In the genomic region with DNA sequence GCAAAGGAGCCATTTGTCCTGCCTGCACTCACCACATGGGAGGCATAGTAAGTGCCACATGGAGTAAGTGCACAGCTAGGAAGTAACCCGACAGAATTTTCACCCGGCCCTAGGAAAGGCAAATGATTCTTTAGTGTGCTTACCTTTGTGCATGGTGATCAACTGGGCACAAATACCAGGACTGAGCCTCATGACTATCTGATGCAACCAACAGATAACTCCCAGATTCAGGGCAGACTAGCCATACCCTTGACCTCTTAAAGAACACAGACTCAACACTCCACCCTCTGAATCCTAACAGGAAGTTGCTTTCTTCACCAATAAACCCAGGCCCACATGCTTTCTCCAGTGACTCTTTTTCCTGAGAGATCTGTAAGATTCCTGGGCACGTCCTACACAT, we compare ENCODE assay signal across 15 mouse cellular contexts. TPM values are rescaled to one million over a fixed set of nuclear protein-coding genes. Genes with fewer than 3 reads are reported as not detected.
DNase-seq lines count a peak whose midpoint lies in the region; ATAC-seq and TF ChIP-seq lines count a peak whose summit lies in the region.
"Had no signal": no experiment of that assay in that cellular context is flagged by ENCODE, and none has a peak within 500 bp of the region (broad histone marks: within the 10 kb centered on the region; RNA-seq: fewer than 3 reads in every experiment).

No protein-coding gene starts in this region.

- TF ChIP-seq EP300 in liver, postnatal 0 days (IDR thresholded peaks at IDR 0.05; ENCODE audit: low read depth): no peak
- no peak for TF ChIP-seq EP300 in stomach, postnatal 0 days (optimal IDR thresholded peaks at IDR 0.05)

- WGBS in midbrain, embryonic 10.5 days: 79% methylated on average over 3 of the region's 3 CpGs
- 72% methylated on average over 3 of the region's 3 CpGs for WGBS in midbrain, embryonic 11.5 days
- 49% methylated on average over 3 of the region's 3 CpGs for WGBS in liver, postnatal 0 days (ENCODE audit: insufficient replicate concordance)
- 46% methylated on average over 3 of the region's 3 CpGs for WGBS in stomach, postnatal 0 days

- H3K9me3 ChIP-seq in midbrain, embryonic 10.5 days (replicated peaks): no peaks in the 10 kb centered on the region
- no peaks in the 10 kb centered on the region for H3K9me3 ChIP-seq in midbrain, embryonic 11.5 days (ENCODE audit: control insufficient read depth, low read length)
- no peaks in the 10 kb centered on the region for H3K9me3 ChIP-seq in liver, postnatal 0 days (ENCODE audit: low read length)
- H3K9me3 ChIP-seq in stomach, postnatal 0 days (ENCODE audit: control insufficient read depth, low read length): no peaks in the 10 kb centered on the region

- DNase-seq in adrenal gland, postnatal 14 days: peak; percentile 13
- no peak for DNase-seq in adrenal gland, postnatal 10 days
- DNase-seq in midbrain, embryonic 10.5 days (ENCODE audit: low spot score): no peak
- DNase-seq in midbrain, embryonic 11.5 days (ENCODE audit: low spot score, missing footprints): no peak
- DNase-seq in liver, postnatal 0 days: no peak
- DNase-seq in stomach, postnatal 0 days (ENCODE audit: low spot score): no peak
- DNase-seq in thymus, postnatal 4 days: no peak
- no peak for DNase-seq in gastrocnemius, adult 8-10 months (ENCODE audit: low spot score in 2 of 2)
- DNase-seq: gastrocnemius, postnatal 14 days had no signal

- H3K36me3 ChIP-seq in midbrain, embryonic 10.5 days: peaks cover 6% of the 10 kb centered on the region
- H3K36me3 ChIP-seq in midbrain, embryonic 11.5 days (ENCODE audit: control insufficient read depth, insufficient read depth, low read length): no peaks in the 10 kb centered on the region; the same call in 1 of the 2 replicates
- no peaks in the 10 kb centered on the region for H3K36me3 ChIP-seq in liver, postnatal 0 days (replicated peaks; ENCODE audit: insufficient read depth, low read length)
- H3K36me3 ChIP-seq in stomach, postnatal 0 days (ENCODE audit: control insufficient read depth, insufficient read depth, low read length): no peaks in the 10 kb centered on the region

- H3K27ac ChIP-seq in midbrain, embryonic 10.5 days (replicated peaks): 0 out of 2 replicates have a peak overlapping the region, but pooled peaks have one; percentile 30
- no peak overlapping the region for H3K27ac ChIP-seq in midbrain, embryonic 11.5 days (ENCODE audit: low read depth, low read length)
- H3K27ac ChIP-seq in liver, postnatal 0 days (ENCODE audit: low read depth): peak overlapping the region; percentile 95
- H3K27ac ChIP-seq in stomach, postnatal 0 days (replicated peaks): 0 out of 2 replicates have a peak overlapping the region, but pooled peaks have one; percentile 30

- no peak overlapping the region for H3K4me3 ChIP-seq in midbrain, embryonic 10.5 days
- no peak overlapping the region for H3K4me3 ChIP-seq in midbrain, embryonic 11.5 days (ENCODE audit: low read depth, low read length)
- 0 out of 2 replicates have a peak overlapping the region, but pooled peaks have one; percentile 1 for H3K4me3 ChIP-seq in liver, postnatal 0 days (ENCODE audit: low read depth, low read length)
- no peak overlapping the region for H3K4me3 ChIP-seq in stomach, postnatal 0 days (ENCODE audit: low read depth, low read length)

- H3K9ac ChIP-seq in midbrain, embryonic 11.5 days (ENCODE audit: low read length): no peak overlapping the region
- peak overlapping the region; percentile 41; the same call in 1 of the 2 replicates for H3K9ac ChIP-seq in liver, postnatal 0 days (replicated peaks)
- H3K9ac ChIP-seq in stomach, postnatal 0 days (ENCODE audit: low read length): no peak overlapping the region

- no peak for TF ChIP-seq CTCF in liver, postnatal 0 days (IDR thresholded peaks at IDR 0.05; ENCODE audit: low read depth)
- no peak for TF ChIP-seq CTCF in stomach, postnatal 0 days (IDR thresholded peaks at IDR 0.05; ENCODE audit: low read depth)

- H3K4me2 ChIP-seq in midbrain, embryonic 11.5 days: no peak overlapping the region
- peak overlapping the region; percentile 58 for H3K4me2 ChIP-seq in liver, postnatal 0 days (ENCODE audit: low read depth, low read length)
- no peak overlapping the region for H3K4me2 ChIP-seq in stomach, postnatal 0 days (replicated peaks; ENCODE audit: low read depth)

- no peaks in the 10 kb centered on the region for H3K27me3 ChIP-seq in midbrain, embryonic 10.5 days (ENCODE audit: low read depth, poor library complexity, severe bottlenecking)
- no peaks in the 10 kb centered on the region for H3K27me3 ChIP-seq in midbrain, embryonic 11.5 days (ENCODE audit: control insufficient read depth, insufficient read depth, low read length)
- no peaks in the 10 kb centered on the region for H3K27me3 ChIP-seq in liver, postnatal 0 days (ENCODE audit: insufficient read depth, low read length)
- no peaks in the 10 kb centered on the region for H3K27me3 ChIP-seq in stomach, postnatal 0 days (ENCODE audit: control insufficient read depth, insufficient read depth, low read length)

- ATAC-seq in midbrain, embryonic 11.5 days (ENCODE audit: low FRiP score): no peak
- ATAC-seq in liver, postnatal 0 days: peak; percentile 66
- peak; percentile 60 for ATAC-seq in stomach, postnatal 0 days (ENCODE audit: low FRiP score, low TSS enrichment)

- peaks cover 26% of the 10 kb centered on the region for H3K4me1 ChIP-seq in midbrain, embryonic 10.5 days
- H3K4me1 ChIP-seq in midbrain, embryonic 11.5 days (ENCODE audit: control insufficient read depth, insufficient read depth, low read length): peaks cover 13% of the 10 kb centered on the region
- peaks cover 11% of the 10 kb centered on the region for H3K4me1 ChIP-seq in liver, postnatal 0 days (ENCODE audit: insufficient read depth)
- H3K4me1 ChIP-seq in stomach, postnatal 0 days (replicated peaks; ENCODE audit: control insufficient read depth, insufficient read depth): peaks cover 3% of the 10 kb centered on the region; the same call in 1 of the 2 replicates

RNA-seq across cellular contexts. Expression of gene Gja10, which starts 31.1 kb away (rescaled TPM):
- not detected in 2 replicates for total RNA-seq in adrenal gland, postnatal 14 days (2021)
- under 1 TPM in 1 of 2 experiments, not detected in 1; 0.12 TPM for total RNA-seq in adrenal gland, postnatal 10 days (2021)
- polyA plus RNA-seq in midbrain, embryonic 10.5 days (2016; fragmentation: Nextera tagmentation; extraction: Ambion mirVana): 0.07 TPM in 2 replicates
- 0.11 TPM in 1 of 2 replicates, not detected in the other for polyA plus RNA-seq in midbrain, embryonic 11.5 days (2014; fragmentation: Nextera tagmentation; extraction: Ambion mirVana)
- 0.21 TPM in 1 of 2 replicates, not detected in the other for polyA plus RNA-seq in liver, postnatal 0 days (2015; fragmentation: Nextera tagmentation; extraction: Ambion mirVana)
- not detected in 2 replicates for polyA plus RNA-seq in stomach, postnatal 0 days (2015; fragmentation: Nextera tagmentation; extraction: Ambion mirVana)
- total RNA-seq in gastrocnemius, adult 8-10 months (2022): not detected
- total RNA-seq: adrenal gland, postnatal 25 days; gastrocnemius, postnatal 14 days; heart, postnatal 10 days; left cerebral cortex, adult 8-10 months had no signal
- polyA plus RNA-seq: lung, embryonic 16.5 days; neural tube, embryonic 14.5 days; thymus, postnatal 0 days had no signal

RNA-seq across cellular contexts. Expression of gene Casp8ap2, which starts 43.8 kb away (rescaled TPM):
- total RNA-seq in adrenal gland, postnatal 14 days (2021): 9.9 and 13.2 TPM in 2 replicates
- total RNA-seq in adrenal gland, postnatal 10 days (2021): 10 to 100 TPM in 1 of 2 experiments, 1 to 10 TPM in 1; 9.8 to 11.8 TPM
- polyA plus RNA-seq in midbrain, embryonic 10.5 days (2016; fragmentation: Nextera tagmentation; extraction: Ambion mirVana): 74.5 and 77.4 TPM in 2 replicates
- polyA plus RNA-seq in midbrain, embryonic 11.5 days (2014; fragmentation: Nextera tagmentation; extraction: Ambion mirVana): 68.7 and 80.1 TPM in 2 replicates
- 16.2 and 17.8 TPM in 2 replicates for polyA plus RNA-seq in liver, postnatal 0 days (2015; fragmentation: Nextera tagmentation; extraction: Ambion mirVana)
- polyA plus RNA-seq in stomach, postnatal 0 days (2015; fragmentation: Nextera tagmentation; extraction: Ambion mirVana): 15.7 and 19.4 TPM in 2 replicates
- total RNA-seq in gastrocnemius, adult 8-10 months (2022): 1 to 10 TPM; 3.5 to 8.2 (median 5.6) TPM
